Mouse (Mus musculus) thymus, postnatal 0 days (tissue): ENCODE measurements around the gene Ptk6. TPM values are rescaled to one million over a fixed set of nuclear protein-coding genes. Genes with fewer than 3 reads are reported as not detected.

Experiments used
- DNase-seq: peaks from one replicate; pipeline ENCODE4 v3.0.0-alpha.2; 2015; ENCODE audit warnings: low spot score
- polyA plus RNA-seq: library from polyadenylated mRNA; unstranded; fragments of >200 nt; fragmentation: Nextera tagmentation; extraction: Ambion mirVana; gene quantifications from 2 replicates; pipeline ENCODE4 v1.2.1, GENCODE M21; 2015

Gene Ptk6
- polyA plus RNA-seq: 0.03 and 0.05 TPM in 2 replicates

DNA sequence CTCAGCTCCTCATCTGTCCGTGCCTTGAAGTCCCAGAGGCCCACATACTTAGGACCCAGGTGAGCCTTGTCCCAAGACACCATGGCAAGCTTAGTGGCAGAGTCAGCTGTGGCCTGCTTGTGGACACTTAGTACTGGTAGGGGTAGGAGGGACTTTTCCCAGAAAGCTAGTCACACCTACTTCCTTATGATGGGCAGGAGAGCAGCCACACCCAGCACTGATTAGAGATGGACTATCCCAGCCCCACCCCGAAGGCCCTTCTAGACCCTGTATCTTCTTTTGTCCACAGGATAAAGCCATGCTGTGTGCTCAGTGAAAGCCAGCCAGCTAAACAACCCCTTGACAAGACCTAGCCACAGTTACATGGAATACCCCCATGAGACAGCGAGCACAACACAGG lies at the start of gene Ptk6:
TSS of gene Ptk6 (minus strand) at position 368 of the 400 bp plus-strand sequence.
- DNase-seq: no peak

DNA sequence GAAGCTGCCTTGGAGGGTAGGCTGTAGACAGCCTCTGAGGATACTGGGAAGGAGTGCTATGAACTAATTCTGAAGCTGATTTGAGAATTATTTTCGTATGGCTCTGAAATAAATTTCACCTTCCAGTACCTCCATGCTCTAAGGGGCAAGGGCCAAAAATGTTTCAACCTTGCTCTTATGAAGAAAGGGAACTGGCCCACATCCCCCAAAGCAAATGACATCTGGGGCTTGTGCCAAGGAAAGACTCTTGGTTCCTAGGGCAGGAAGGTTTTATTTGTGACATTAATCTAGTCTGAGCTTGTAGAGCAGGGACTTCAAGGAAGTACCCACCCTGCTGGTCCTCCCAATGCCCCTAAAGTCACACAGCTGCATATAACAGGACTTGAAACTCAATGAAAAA lies 49.3 kb upstream of the Ptk6 start:
- DNase-seq: no peak

DNA sequence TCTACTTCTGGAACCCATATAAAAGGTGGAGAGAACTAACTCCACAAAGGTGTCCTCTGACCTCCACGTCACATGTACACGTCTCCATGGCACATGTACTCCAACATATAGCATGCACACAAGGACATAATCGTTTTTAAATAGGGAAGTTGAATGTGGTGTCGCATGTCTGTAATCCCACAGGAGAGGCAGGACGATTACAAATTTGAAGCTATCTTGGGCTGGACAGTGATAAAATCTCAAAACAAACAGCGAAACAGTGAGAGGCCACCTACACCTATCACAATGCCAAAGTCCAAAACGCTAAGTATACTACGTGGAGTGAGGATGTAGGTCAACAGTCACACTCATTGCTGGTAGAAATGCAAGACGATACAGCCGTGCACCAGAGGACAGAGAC lies 46.6 kb upstream of the Ptk6 start:
- DNase-seq: no peak

DNA sequence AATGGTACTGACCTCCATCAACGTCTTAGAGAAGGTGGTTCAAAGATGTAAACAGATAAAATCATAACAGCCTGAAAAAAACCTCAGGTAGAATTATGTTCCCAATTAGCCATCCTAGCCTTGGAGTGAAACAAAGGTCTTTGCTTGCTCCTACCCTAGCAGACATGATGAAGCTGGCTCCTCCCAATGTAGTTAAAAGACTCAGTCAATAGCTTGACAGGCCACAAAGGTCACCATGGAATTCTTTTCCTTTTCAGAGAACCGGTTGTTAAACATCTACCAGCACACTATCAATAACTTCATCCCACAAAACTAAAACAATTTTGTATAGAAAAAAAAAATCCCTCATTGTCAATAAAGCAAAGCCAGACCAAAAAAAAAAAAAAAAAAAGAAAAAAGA lies 42.4 kb upstream of the Ptk6 start:
- no peak for DNase-seq

DNA sequence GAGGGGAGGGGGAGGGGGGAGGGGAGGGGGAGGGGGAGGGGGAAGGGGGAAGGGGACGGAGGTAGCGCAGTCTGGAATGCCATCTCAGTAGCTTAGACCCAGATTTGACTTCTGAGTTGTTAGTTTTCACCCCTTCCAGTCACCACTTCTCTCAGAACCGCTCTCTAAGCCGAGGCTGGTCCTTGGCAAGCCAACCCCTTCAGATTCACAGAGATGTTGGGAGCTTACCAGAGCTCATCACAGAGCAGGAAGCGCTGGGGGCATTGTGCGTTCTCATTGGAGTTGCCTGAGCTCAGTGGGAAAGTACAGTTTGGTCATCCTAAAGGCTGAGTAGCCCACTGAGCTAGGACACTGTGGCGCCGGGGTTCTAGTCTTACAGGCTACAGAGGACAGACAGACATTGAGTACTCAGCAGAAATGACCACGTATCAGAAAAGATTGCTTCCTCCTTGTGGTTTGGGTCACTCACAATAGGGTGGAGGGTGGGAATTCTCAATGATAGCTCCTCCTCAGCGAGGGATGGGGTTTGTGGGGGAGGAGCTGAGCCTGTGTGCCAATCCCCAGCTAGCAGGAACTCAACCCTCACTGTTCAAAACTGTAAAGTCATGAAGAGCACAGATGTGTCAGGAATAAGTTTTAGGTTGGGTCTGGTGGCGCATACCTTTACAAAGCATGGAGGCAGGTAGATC lies 41.3 kb upstream of the Ptk6 start:
- DNase-seq: peak; percentile 28

DNA sequence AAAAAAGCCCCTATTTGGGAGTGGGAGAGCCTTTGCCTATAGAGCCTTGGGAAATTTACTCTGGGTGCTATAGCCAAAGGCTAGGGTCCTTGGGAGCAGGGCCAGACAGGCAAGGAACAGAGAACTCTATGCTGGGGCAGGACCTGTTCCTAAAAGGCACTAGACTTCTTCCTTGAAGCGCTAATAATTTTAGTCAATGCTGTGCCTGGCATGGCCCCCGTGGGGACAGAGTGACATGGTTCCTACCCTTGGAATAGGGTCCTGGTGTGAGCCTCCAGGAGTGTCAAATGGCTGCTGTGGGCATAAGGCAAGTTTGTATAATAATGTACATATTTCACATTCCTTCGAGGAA lies 39.7 kb upstream of the Ptk6 start:
- no peak for DNase-seq

DNA sequence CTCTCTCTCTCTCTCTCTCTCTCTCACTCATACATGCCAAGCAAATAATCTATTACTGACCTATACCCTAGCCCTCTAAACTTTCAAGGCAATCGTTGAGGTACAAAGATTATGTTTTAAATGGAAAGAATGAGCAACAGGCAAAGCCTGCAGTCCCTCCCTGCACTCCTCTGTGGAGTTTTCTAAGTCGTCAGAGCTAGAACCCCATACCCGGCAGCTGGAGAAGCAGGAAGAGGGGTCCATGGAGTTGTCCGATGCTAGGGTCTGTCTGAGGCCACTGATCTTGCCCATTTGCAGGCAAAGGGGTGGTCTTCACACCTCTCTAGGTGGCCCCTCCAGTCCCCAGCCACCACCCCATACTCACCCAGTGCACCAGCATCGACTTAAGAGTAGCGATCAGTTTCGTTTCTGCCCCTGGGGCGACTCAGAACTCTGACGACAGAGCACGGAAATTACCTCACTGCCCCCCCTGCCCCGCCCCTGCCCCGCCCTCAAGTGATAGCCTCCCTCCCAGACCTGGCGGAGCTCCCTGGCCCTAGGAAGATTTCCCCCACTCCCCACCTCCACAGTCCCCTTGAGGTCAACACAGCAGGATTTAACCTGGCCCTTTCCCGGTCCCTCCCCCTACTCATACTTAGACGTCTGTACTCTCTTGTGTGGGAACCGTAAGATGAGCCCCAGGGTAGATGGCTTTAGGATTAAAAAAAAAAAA lies 39.2 kb upstream of the Ptk6 start, which contains the start of gene Helz2:
TSS of gene Helz2 (minus strand) at position 426 of the 712 bp plus-strand sequence.
- peak; percentile 81 for DNase-seq

DNA sequence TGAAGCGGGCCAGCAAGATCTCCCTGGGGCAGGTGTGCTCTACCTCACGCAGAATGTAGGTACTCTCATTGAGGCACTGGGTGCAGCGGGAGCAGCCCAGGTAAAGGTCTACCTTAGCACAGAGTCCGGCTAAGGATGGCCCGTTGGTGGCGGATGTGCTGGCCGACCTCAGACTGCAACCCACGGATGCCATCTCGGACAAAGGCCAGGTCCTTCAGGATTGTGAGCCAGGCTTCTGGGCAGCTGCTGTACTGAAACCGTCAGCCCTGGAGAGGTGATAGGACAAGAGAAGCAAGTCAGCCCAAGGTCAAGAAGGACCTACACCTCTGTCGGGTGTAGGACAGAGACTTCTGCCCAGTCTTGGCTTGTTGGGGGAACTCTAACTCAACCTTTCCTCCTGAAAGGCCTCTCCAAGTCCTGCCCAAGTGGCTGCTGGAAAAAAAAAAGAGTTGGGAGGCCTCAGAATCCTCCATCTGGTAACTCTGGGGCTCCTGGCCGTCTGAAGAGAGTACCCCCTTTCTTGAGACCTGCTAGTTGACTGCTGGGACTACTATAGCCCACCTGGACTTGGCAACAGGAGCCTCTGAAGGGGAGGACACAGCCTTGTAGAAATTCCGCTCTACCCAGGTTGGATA lies 38.3 kb upstream of the Ptk6 start:
- DNase-seq: peak; percentile 5

DNA sequence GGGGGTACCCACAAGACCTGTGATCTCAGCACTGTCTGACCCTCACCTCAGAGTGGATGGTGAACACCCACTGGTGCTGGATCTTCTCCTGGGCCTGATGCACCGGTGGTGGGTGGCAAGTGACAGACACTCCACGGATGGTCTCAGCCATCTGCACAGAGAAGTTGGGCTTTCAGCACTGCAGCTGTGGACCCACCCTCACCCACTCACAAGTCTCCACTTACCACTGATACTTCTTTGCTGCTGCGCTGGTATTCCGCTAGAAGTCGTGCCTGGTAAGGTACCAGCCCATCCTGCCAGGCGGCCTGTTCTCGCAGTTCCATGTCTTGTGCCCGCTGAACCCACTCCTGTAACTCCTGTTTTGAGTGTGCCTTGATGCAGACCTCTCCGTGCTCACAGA lies 36.7 kb upstream of the Ptk6 start:
- DNase-seq: no peak

DNA sequence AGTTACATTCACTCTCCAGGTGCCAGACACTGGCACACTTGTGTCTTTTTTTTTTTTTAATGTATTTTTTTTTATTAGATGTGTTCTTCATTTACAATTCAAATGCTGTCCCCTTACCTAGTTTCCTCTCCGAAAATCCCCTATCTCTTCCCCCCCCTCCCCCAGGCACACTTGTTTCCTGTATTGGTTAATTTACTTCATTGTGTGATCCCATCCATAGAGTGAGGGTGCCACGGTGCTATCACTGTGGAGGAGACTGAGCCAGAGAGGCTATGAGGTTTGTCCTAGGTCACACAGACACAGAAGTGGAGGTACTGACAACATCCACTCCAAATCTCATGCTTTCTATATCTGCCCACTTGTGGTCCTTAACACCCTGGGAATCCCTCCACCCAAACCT lies 36.3 kb upstream of the Ptk6 start:
- no peak for DNase-seq

DNA sequence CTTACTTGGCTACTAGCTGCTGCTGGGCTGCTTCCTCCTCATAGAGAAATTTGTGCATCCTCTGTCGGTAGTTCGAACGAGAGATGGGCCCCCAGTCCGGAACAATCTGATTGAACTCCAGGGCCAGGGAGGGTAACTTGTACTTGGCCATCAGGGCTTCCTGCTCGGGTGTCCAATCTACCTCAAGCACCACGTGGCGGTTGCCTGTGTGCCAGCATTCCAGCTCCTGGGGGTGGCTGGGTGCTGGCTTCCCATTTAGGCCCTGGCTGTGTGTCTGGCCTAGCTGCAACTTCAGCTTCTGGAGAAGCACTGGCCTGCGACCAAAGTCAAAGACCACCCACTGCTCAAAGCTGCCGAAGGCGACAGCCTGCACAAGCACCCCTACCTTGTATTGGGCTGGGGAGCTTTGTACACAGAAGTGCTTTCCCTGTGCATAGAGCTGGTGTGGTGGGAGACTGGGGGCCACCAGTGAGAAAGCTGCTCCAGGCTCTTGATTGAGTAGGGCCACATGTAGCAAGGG lies 35.6 kb upstream of the Ptk6 start:
- DNase-seq: no peak

DNA sequence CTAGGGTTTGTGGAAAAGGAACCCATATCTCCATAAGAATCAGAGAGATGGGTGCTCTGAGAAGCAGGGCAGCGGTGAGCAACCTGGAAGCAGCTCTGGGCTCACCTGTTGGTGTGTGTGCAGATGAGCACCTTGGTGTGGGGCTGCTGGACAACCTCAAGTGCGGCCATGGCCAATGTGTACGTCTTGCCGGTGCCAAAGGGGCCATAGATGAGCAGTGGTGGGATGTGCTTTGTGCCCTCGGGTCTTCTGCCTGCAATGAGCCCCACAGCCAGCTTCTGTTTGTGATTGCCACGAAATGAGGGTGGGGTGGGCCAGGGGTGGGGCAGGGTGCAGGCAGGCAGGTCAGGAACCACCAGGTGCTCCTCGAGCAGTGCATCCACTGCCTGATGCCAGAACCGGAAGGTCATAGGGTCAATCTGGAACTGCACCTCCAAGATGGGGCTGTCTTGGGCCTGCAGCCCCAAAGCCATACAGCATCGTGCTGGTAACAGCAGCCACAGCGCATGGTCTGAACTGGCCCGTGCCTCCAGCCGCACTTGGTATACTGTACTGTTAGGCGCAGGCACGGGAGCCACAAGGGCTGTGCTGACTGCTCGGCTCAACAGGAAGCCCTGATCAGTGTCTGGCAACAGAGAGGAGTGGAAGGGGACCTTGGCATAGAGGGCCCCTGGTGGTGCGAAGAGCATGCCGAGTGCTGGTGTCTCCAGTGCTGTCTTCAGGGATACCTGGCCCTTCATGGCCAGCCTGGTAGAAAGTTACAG lies 34.8 kb upstream of the Ptk6 start:
- no peak for DNase-seq

DNA sequence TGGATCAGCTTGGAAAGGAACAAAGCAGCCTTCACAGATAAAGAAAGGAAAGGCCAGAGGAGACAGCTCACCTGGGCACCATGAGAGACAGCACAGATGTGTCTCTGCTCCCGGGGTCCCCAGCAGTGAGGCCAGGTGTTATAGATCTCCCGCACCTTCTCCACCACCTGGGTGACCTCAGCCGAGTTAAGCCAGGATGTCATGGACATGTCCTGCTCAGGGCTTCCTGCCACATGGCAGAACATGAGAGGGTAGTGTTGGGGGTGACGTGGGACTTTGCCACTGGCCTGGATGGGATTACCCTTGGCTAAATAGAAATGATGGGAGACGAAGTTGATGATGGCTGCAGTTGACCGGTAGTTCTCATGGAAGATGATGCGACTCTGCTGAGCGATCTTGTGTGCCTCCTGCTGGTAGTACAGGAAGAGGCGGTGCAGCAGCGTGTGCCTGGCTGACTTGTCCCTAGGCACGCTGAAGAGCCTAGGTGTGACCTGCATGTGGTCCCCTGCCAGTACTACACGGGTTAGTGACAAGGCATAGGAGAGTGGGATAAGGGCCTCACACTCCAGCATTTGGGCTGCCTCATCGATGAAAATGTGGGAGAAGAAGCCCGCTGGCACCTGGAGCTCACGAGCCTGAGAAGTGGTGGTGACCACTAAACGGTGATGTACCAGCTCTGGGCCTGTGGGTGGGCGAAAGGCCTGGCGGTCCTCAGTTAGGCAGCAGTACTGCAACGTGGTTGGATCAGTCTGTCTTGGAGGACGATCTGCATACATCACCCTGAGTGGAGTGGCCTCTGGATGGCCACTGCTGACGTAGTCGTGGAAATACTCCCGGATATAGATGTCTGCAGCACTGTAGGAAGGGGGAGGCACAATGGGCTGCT lies 33.3 kb upstream of the Ptk6 start:
- no peak for DNase-seq

DNA sequence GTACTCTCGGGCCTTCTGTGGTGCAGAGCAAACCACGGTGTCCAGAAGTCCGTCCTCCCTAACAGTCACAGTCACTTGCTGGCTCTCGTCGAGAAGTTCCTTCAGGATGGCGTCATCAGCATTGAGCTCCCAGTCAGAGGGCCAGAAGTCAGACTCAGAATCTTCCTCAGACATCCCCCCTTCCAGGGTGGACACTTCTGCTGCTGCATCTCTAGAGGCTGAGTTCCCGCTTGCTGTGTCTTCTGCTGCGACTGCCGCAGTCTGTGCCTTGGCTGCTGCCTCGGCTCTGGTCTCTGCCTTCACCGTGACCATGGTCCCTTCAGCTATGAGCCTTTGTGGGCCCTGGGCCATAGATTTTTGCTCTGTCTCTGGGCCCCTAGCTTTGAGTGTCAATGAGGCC lies 32.1 kb upstream of the Ptk6 start:
- no peak for DNase-seq

DNA sequence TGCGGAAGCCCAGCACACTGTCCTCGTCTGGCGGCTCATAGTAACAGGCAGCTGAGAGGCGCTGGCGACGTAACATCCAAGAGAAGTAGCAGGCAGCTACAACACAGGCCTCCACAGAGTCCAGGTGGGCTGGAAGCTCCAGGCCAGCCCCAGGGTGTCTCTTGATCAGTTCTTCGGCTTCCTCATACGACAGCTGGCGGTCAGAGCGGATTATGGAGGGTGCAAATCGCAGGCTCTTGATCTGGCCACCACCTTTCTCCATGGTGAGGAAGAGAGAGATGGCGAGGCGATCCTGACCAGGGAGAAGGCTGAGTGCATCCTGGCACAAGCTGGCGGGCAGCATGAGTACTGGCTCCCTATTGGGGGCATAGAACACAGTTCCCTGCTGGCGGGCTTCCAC lies 30.9 kb upstream of the Ptk6 start:
- DNase-seq: no peak

DNA sequence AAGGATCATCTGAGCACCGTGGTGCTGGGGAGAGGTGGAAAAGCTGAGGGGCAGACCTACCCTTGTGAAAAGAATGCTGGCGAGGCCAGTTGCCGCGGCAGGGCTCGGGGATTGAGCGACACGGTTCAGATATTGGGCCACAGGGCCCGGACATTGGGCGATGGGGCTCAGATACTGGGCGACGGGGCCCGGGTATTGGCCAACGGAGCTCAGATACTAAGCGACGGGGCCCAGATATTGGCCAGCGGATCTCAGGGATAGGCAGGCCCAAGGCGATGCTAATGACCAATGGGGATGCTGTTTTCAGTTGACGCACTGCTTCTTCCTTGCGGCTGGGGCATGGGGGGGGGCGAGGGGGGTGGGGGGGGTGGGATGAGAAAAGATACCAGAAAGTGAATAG lies 28.6 kb upstream of the Ptk6 start:
- no peak for DNase-seq

DNA sequence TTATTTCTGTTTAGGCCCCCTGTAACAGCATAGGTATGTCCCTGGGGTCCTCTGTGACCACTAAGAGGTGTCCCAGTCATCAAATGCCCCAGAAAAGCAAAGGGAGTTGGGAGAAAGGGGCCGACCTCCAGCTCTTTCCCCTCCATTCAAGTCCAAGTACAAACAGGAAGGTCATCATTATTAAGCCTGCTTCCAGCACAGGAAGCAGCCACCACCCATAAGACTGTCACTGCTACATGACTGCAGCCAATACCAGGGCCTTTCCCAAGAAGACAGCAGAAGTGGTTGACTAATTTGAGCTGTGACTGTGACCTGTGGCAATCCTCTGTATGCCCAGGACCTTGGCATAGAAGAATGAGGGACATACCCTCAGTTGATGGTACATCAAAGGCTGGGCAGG lies 25.7 kb upstream of the Ptk6 start:
- no peak for DNase-seq

DNA sequence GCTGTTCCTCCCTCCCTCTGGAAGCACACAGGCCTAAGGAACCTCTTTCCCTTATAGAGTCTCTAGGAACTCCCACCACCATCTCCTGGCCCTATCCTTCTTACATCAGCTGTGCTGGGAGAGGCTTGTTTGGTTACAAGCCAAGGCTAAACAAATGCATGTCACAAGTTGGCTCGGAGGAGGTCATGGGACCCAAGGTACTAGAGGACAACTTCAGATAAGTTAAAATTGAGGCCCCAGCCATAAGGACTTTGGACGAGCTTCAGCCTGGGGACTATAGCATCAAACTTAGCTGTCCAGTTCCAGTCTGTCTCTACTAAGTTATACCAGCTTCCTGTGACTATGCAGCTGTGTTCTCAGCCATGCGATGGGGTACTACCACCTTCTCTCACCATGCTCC lies 24.5 kb upstream of the Ptk6 start:
- DNase-seq: no peak

DNA sequence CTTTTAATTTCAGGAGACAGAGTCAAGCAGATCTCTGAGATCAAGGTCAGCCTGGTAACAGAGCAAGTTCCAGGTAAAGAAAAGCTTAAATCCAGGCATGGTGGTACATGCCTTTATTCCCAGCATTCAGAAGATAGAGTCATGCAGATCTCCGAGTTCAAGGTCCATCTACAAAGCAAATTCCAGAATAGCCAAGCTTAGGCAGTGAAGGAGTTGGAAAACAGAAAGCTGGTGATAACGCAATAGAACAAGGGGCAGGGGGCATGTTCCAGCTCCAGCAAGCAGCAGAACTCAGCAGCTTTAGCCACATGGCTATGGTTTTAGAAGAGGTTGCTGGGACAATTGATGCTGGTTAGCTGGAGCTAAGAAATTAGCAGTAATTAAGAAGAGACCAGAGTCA lies 22.4 kb upstream of the Ptk6 start:
- no peak for DNase-seq

DNA sequence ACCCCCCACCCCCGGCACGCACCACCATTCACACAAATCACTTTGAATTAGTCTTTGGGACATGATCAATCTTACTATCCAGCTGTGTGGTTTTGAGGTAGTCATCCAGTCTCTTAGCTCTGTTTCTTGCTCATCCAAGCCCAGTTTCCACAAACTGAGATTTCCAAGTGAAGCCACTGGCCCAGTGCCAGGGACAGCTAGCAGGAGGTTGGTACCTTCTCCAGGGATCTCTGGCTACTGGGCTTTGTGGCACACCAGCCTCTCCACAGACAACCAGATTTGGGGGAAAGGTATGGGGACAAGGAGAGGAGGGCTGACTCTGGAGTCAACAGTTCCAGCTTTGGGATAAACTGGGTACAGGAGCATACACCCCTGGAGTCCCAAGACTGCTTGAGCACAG lies 17.8 kb upstream of the Ptk6 start:
- peak; percentile 5 for DNase-seq
